Mouse (Mus musculus) neural tube, embryonic 14.5 days (tissue): ENCODE data around the gene Gdf9. TPM values are rescaled to one million over a fixed set of nuclear protein-coding genes. Genes with fewer than 3 reads are reported as not detected.

Experiments
- microRNA-seq: library from miRNA; unstranded; fragments of <30 nt; microRNA quantifications from one replicate; pipeline ENCODE4, GENCODE M21; 2016
- polyA plus RNA-seq: library from polyadenylated mRNA; unstranded; fragments of >200 nt; fragmentation: Nextera tagmentation; extraction: Ambion mirVana; gene quantifications from 2 replicates; pipeline ENCODE4 v1.2.1, GENCODE M21; 2014

Gene Gdf9
- polyA plus RNA-seq, 1 experiment from 2014 or later, result 3.4 TPM

Small RNA genes lying within 50 kb of the gene (microRNA-seq; reads per million reads assigned to microRNA genes)
- gene Mir6920, result not detected

Other genes starting within 250 kb of the Gdf9 start
- 51.7 and 53.8 TPM in 2 replicates for gene Hspa4, start 130.6 kb upstream of the Gdf9 start, polyA plus RNA-seq
- 16.8 and 18.7 TPM in 2 replicates for gene Zcchc10, start 106.3 kb upstream of the Gdf9 start, polyA plus RNA-seq
- gene Aff4, start 80.2 kb upstream of the Gdf9 start, polyA plus RNA-seq, result 59.2 and 95.0 TPM in 2 replicates
- not detected in 2 replicates for gene Leap2, start 7.9 kb upstream of the Gdf9 start, polyA plus RNA-seq
- gene Uqcrq, start 192 bp upstream of the Gdf9 start, polyA plus RNA-seq, result 771 and 826 TPM in 2 replicates
- gene Gm10447, start 26.1 kb downstream of the Gdf9 start, polyA plus RNA-seq, result 0.14 TPM in 1 of 2 replicates, not detected in the other
- gene Shroom1, start 26.2 kb downstream of the Gdf9 start, polyA plus RNA-seq, result 1.8 and 2.9 TPM in 2 replicates
- not detected in 2 replicates for gene Gm9837, start 39.5 kb downstream of the Gdf9 start, polyA plus RNA-seq
- gene Gm9945, start 49.1 kb downstream of the Gdf9 start, polyA plus RNA-seq, result 0.23 TPM in 1 of 2 replicates, not detected in the other
- 0.66 and 1.1 TPM in 2 replicates for gene Sowaha, start 49.3 kb downstream of the Gdf9 start, polyA plus RNA-seq
- 20.5 and 25.0 TPM in 2 replicates for gene Sept8, start 88.2 kb downstream of the Gdf9 start, polyA plus RNA-seq
- gene Kif3a, start 136.4 kb downstream of the Gdf9 start, polyA plus RNA-seq, result 280 and 308 TPM in 2 replicates
- gene Il4, start 187.6 kb downstream of the Gdf9 start, polyA plus RNA-seq, result 7.6 and 8.1 TPM in 2 replicates
- not detected in 2 replicates for gene Il13, start 203.7 kb downstream of the Gdf9 start, polyA plus RNA-seq